Mouse (Mus musculus) liver, embryonic 14.5 days (tissue): ENCODE measurements around the gene Hspa1a.

Experiments used
- CTCF ChIP-seq: IDR thresholded peaks from 2 replicates; pipeline ENCODE4 v1.5.1; 2016; ENCODE audit warnings: antibody characterized with exemption, low read depth, control low read depth
- EP300 ChIP-seq: IDR thresholded peaks from 2 replicates; pipeline ENCODE4 v1.6.1; 2016; ENCODE audit warnings: antibody characterized with exemption, low read depth

- no peak for TF ChIP-seq CTCF
- no peak for TF ChIP-seq EP300
Measured at GRCm38 (mm10) chr17:34959881-34960515, 12.0 kb downstream of the Hspa1a start.
